Mouse (Mus musculus): ENCODE results near the gene Engase. TPM values are rescaled to one million over a fixed set of nuclear protein-coding genes. Genes with fewer than 3 reads are reported as not detected.
A peak's percentile ranks its signal among the peaks of the same experiment; 100 is the strongest.

Engase gene
- polyA plus RNA-seq, 1 experiment, result 5.1 TPM

DNA sequence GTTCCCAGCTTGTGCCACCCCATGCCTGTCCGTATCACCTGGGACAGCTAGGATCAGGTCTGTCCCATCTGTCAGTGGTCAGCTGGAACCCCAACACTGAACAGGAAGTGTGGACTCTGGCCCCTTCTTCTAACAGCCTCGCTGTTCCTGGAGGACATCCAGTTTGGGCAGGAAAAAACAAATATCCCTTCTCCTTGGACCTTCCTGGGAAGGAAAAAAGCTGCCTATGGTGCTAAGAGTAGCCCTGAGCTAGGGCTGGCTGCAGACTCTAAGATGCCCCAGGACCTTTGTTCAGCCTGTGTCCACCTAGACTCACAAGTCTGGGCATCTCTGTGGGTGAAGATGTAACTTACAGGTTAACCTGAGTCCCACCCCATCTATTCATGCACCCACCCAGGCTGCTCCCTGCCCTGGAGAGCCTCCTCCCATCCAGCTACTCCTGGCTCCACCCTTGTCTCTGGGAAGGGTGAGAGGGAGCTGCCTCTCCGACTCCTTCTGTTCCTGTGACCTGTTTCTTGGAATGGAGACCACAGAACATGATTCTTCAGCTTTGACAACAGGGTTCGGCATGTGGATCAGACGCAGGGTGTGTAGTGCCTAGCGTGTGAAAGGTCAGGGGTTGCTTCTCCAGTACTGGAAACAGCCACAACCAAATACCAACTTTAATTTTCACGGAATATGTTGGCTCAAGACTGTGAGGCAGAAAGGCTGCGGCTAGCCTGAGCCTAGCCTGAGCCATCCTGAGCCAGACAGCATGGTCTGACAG lies 47.5 kb upstream of the Engase start:
- Histone ChIP-seq H3K36me3 (ENCODE audit: control insufficient read depth, insufficient read depth) (no peaks in the 10 kb centered on the region), H3K4me3 (no peak overlapping the region), H3K4me2 (ENCODE audit: low read depth) (peak overlapping the region; percentile 60), H3K27me3 (ENCODE audit: control insufficient read depth, insufficient read depth, insufficient read length) (no peaks in the 10 kb centered on the region), H3ac (ENCODE audit: control insufficient read depth, insufficient read length) (no peak overlapping the region), H3K79me2 (ENCODE audit: control insufficient read depth, insufficient read depth) (no peaks in the 10 kb centered on the region)
- no peak for TF ChIP-seq USF1 (IDR thresholded peaks at IDR 0.05; ENCODE audit: low read depth)
- TF ChIP-seq MYOD1 (IDR thresholded peaks at IDR 0.05; ENCODE audit: control insufficient read depth in 1 of 3, insufficient read length in 2 of 3, low read depth in 2 of 3), result no peak
- no peak for TF ChIP-seq SRF (IDR thresholded peaks at IDR 0.05; ENCODE audit: control insufficient read depth, insufficient read length, low read depth)
- no peak for TF ChIP-seq E2F4 (IDR thresholded peaks at IDR 0.05; ENCODE audit: insufficient read depth)

DNA sequence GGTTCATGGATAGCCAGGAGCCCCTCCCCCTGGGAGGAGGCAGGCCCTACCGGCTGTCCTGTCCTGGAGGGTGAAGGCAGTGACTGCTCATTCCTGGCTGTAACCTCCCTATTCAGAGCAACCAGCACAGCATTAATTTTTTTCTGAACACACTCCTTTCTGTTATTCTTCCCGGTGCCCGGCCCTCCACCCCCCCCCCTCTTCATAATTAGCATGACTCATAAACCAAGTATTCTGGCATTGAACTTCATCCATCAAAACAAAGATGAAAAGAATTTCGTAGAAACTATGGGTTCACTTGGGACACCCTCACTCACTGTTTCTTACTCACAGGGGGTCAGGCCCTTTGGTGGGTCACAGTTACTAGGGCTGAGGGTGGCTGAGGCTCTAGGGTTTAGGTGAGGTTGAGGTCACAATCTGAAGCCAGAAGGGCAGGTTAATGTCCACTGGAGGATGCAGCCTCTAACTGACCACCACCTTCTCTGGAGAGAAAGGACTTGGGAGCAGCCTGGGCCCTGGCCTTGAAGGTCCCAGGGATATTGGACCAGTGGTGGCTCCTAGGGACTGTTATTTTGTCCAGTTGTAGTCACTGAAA lies 46.2 kb upstream of the Engase start:
- H3ac ChIP-seq (ENCODE audit: control insufficient read depth, insufficient read length), result no peak overlapping the region
- no peak for TF ChIP-seq USF1 (IDR thresholded peaks at IDR 0.05; ENCODE audit: low read depth)
- no peaks in the 10 kb centered on the region for H3K27me3 ChIP-seq (ENCODE audit: control insufficient read depth, insufficient read depth, insufficient read length)
- H3K79me2 ChIP-seq (ENCODE audit: control insufficient read depth, insufficient read depth), result no peaks in the 10 kb centered on the region
- H3K36me3 ChIP-seq (ENCODE audit: control insufficient read depth, insufficient read depth), result no peaks in the 10 kb centered on the region
- no peak overlapping the region for H3K4me3 ChIP-seq
- peak overlapping the region; percentile 60 for H3K4me2 ChIP-seq (ENCODE audit: low read depth)

DNA sequence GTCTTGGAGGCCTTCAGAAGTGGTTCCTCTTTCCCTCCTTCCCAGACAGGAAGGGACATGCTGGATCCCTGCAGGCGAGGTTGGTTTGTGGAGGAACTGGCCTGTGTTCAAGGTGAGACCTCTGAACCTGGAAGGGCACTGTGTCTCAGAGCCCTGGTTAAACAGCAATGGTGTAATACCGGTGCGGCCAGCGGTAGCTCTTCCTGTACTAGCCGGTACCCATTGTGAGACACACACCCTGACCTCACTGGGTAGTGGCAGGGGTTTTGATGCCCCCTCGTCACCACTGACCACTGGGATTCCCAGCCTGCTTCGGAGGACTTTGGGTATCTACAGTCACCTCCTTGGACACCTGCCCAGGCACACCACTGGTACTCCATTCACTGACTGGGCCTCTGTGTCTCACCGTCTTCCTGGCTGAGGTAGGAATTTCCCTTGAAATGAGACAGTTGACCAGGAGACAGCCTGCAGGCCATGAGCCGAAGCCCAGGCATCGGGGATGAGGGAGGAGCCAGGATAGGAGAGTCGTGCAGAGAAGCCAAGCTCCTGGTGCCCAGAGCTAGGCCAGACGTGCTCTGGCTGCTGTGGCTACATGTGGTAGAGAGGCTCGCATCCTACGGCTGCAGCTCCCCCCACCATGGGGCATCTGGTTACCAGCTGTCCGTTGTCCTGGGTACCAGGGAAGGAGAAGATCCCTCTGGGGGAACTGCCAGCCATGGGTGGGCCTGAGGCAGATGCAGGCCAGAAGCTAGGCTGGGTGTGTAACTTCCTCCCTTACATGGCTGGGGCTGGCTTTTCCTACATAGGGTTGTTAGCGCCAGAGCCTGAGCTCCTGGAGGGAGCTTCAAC lies 45.3 kb upstream of the Engase start:
- Histone ChIP-seq H3K36me3 (ENCODE audit: control insufficient read depth, insufficient read depth) (no peaks in the 10 kb centered on the region), H3ac (ENCODE audit: control insufficient read depth, insufficient read length) (no peak overlapping the region), H3K4me3 (no peak overlapping the region), H3K79me2 (ENCODE audit: control insufficient read depth, insufficient read depth) (no peaks in the 10 kb centered on the region), H3K4me2 (ENCODE audit: low read depth) (no peak overlapping the region), H3K27me3 (ENCODE audit: control insufficient read depth, insufficient read depth, insufficient read length) (no peaks in the 10 kb centered on the region)
- TF ChIP-seq MAX (IDR thresholded peaks at IDR 0.05; ENCODE audit: low read depth), result no peak
- TF ChIP-seq USF1 (IDR thresholded peaks at IDR 0.05; ENCODE audit: low read depth), result no peak
- no peak for TF ChIP-seq MYOD1 (IDR thresholded peaks at IDR 0.05; ENCODE audit: control insufficient read depth in 1 of 3, insufficient read length in 2 of 3, low read depth in 2 of 3)
- no peak for TF ChIP-seq TCF3 (IDR thresholded peaks at IDR 0.05; ENCODE audit: insufficient read length, low read depth)
- no peak for TF ChIP-seq MYOG (IDR thresholded peaks at IDR 0.05; ENCODE audit: control insufficient read depth in 1 of 3, insufficient read depth in 1 of 3, insufficient read length in 2 of 3, low read depth in 2 of 3)
- TF ChIP-seq POLR2A (IDR thresholded peaks at IDR 0.05; ENCODE audit: insufficient read length, low read depth), result no peak
- no peak for TF ChIP-seq E2F4 (IDR thresholded peaks at IDR 0.05; ENCODE audit: insufficient read depth)
- TF ChIP-seq POLR2AphosphoS2 (IDR thresholded peaks at IDR 0.05; ENCODE audit: insufficient read length, low read depth), result no peak

DNA sequence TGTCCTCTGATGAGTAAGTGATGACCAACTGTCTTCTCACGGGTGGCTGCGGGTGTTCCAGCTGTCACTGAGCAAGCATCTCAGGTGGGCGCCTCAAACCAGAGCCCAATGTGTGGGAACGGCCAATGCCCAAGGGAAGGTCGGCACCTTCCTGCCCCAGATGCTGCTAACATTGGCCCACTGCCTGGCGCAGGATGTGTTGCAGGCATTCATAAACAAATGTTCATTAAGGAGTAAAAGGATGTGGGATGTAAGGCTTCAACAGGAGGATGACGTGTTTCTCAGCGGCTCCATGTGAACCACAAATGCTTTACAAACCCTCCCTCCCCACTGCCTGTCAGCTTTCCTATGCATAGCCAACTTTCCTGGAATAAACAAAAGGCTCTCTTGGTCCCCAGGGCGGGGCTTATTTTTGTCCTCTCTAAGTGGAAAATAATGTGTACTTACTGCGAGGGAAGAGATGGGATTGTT lies 43.2 kb upstream of the Engase start:
- H3K4me3 ChIP-seq, result no peak overlapping the region
- no peak for TF ChIP-seq REST (IDR thresholded peaks at IDR 0.05; ENCODE audit: insufficient read depth, insufficient read length)
- TF ChIP-seq MAX (IDR thresholded peaks at IDR 0.05; ENCODE audit: low read depth), result no peak
- TF ChIP-seq POLR2AphosphoS2 (IDR thresholded peaks at IDR 0.05; ENCODE audit: insufficient read length, low read depth), result no peak
- TF ChIP-seq USF1 (IDR thresholded peaks at IDR 0.05; ENCODE audit: low read depth), result no peak
- no peak for TF ChIP-seq CEBPB (IDR thresholded peaks at IDR 0.05; ENCODE audit: insufficient read depth, poor library complexity, severe bottlenecking)
- TF ChIP-seq SRF (IDR thresholded peaks at IDR 0.05; ENCODE audit: control insufficient read depth, insufficient read length, low read depth), result no peak
- TF ChIP-seq MYOD1 (IDR thresholded peaks at IDR 0.05; ENCODE audit: control insufficient read depth in 1 of 3, insufficient read length in 2 of 3, low read depth in 2 of 3), result peak in 2 of 3 experiments; percentile 52 to 73
- TF ChIP-seq POLR2A (IDR thresholded peaks at IDR 0.05; ENCODE audit: insufficient read length, low read depth), result no peak
- peak in 2 of 3 experiments; percentile 29 to 62 for TF ChIP-seq MYOG (IDR thresholded peaks at IDR 0.05; ENCODE audit: control insufficient read depth in 1 of 3, insufficient read depth in 1 of 3, insufficient read length in 2 of 3, low read depth in 2 of 3)
- no peak for TF ChIP-seq TCF12 (IDR thresholded peaks at IDR 0.05; ENCODE audit: insufficient read depth, poor library complexity, severe bottlenecking)
- TF ChIP-seq TCF3 (IDR thresholded peaks at IDR 0.05; ENCODE audit: insufficient read length, low read depth), result no peak
- TF ChIP-seq E2F4 (IDR thresholded peaks at IDR 0.05; ENCODE audit: insufficient read depth), result no peak

DNA sequence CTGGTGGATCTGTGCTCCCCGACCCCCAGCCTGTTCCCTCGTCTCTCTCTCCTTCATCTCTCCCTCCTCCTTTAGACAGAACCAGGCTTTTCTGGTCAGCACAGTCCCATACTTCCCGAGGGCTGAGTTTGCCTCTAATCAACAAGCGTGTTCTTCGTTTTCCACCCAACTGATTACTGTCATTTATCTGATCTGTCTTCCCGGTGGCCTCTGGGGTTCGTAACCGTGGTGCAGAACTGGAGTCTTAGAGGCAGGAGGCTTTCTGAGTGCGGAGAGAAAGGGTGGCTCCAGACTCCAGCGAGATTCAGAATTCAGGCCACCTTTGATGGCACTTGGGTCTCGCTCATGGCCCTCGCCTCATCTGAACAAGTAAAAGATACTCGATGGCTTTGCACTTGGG lies 42.5 kb upstream of the Engase start:
- TF ChIP-seq POLR2AphosphoS2 (IDR thresholded peaks at IDR 0.05; ENCODE audit: insufficient read length, low read depth) (no peak), REST (IDR thresholded peaks at IDR 0.05; ENCODE audit: insufficient read depth, insufficient read length) (no peak), SRF (IDR thresholded peaks at IDR 0.05; ENCODE audit: control insufficient read depth, insufficient read length, low read depth) (no peak), MYOD1 (IDR thresholded peaks at IDR 0.05; ENCODE audit: control insufficient read depth in 1 of 3, insufficient read length in 2 of 3, low read depth in 2 of 3) (no peak), E2F4 (IDR thresholded peaks at IDR 0.05; ENCODE audit: insufficient read depth) (no peak)
- no peak overlapping the region for H3ac ChIP-seq (ENCODE audit: control insufficient read depth, insufficient read length)
- no peak overlapping the region for H3K4me3 ChIP-seq
- peak overlapping the region; percentile 56 for H3K4me2 ChIP-seq (ENCODE audit: low read depth)
- H3K36me3 ChIP-seq (ENCODE audit: control insufficient read depth, insufficient read depth), result no peaks in the 10 kb centered on the region
- no peaks in the 10 kb centered on the region for H3K79me2 ChIP-seq (ENCODE audit: control insufficient read depth, insufficient read depth)
- no peaks in the 10 kb centered on the region for H3K27me3 ChIP-seq (ENCODE audit: control insufficient read depth, insufficient read depth, insufficient read length)

More for the DNA sequence above, 43.2 kb upstream of the Engase start:
- no peaks in the 10 kb centered on the region for H3K79me2 ChIP-seq (ENCODE audit: control insufficient read depth, insufficient read depth)
- peak overlapping the region; percentile 56 for H3K4me2 ChIP-seq (ENCODE audit: low read depth)
- no peaks in the 10 kb centered on the region for H3K27me3 ChIP-seq (ENCODE audit: control insufficient read depth, insufficient read depth, insufficient read length)
- H3ac ChIP-seq (ENCODE audit: control insufficient read depth, insufficient read length), result no peak overlapping the region
- H3K36me3 ChIP-seq (ENCODE audit: control insufficient read depth, insufficient read depth), result no peaks in the 10 kb centered on the region

All from myocyte (in vitro differentiated cells).